Mouse (Mus musculus) stomach, postnatal 0 days (tissue): ENCODE measurements at regions not wholly inside any gene's neighbourhood (a gene's known extent, or its start where the extent isn't known, plus 50 kb on each side); places are given as distances from the start of the nearest gene placed in this dataset.

Experiments used
- CTCF ChIP-seq: IDR thresholded peaks from 2 replicates; pipeline ENCODE4 v1.5.1; 2016; ENCODE audit warnings: antibody characterized with exemption, low read depth, mild to moderate bottlenecking, moderate library complexity
- EP300 ChIP-seq: optimal IDR thresholded peaks from 2 replicates; pipeline ENCODE3; 2016; ENCODE audit warnings: antibody characterized with exemption

DNA sequence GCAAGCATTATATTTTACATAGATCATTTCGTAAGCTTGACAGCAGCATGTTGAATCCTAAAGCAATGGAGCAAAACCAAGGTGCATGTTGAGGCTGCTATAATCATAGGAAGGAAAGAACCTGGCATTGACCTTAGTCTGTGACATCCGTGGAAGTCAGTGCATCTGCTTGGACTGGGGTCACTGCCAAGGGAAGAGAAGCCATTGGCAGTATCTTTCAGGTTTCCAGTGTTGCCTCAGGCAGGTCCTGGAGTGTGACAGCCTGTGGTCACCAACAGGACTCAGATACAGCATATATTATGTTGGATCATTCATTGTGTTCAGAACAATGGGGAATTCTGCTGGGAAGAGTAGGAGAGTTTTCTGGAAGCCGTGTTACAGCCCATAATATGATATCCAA lies 535.8 kb upstream of the Auts2 start:
- TF ChIP-seq CTCF, result no peak
- TF ChIP-seq EP300, result no peak
